Mouse (Mus musculus): ENCODE data around the gene Eif3c. TPM values are rescaled to one million over a fixed set of nuclear protein-coding genes. Genes with fewer than 3 reads are reported as not detected.

The Eif3c gene
- polyA plus RNA-seq, 2 experiments from 2014 or later: 207 to 260 TPM

DNA sequence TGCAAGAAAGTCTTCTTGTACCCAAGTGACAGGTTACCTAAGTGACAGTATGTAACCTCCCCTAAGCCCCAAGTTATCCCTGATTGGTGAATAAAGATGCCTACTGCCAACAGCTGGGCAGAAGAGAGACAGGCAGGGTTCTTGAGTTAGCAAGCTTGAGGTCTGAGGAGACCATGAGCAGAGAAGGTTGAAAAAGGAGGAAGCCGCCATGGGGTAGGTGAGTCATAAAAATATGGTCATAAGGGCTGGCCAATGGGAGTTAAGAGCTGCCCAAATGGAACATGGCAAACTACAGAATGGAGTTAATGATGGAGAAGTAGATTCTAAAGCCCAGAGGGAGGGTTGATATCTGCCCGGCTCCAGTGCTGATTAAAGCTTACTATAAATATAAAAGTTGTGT, 20.6 kb downstream of the Eif3c start:
- no peak for ATAC-seq

GRCm38 (mm10) chr7:126541661-126542060, 24.6 kb downstream of the Eif3c start:
- no peak for ATAC-seq

GRCm38 (mm10) chr7:126537820-126538585, 28.2 kb downstream of the Eif3c start:
- no peak for ATAC-seq

DNA sequence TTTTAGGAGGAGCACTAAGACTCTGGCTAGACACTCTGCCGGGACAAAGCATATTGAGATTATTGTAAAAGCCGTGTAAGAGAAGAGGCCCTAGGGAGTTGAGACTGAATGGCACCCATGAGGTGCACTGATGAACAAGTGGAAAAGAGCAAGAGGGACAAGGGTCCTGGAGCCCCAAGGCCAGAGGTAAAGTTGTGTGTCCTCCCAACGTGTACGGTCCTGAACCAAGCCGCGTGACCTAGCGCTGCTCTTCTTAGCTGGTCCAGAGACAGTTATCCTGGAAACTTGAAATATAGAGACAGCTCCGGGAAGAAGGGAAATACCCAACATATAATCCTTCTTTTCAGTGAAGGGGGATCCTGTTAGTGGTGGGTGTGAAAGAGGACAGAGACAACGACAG, 29.7 kb downstream of the Eif3c start:
- ATAC-seq: no peak

GRCm38 (mm10) chr7:126535766-126536165, 30.4 kb downstream of the Eif3c start:
- no peak for ATAC-seq

GRCm38 (mm10) chr7:126533434-126533833, 32.8 kb downstream of the Eif3c start:
- no peak for ATAC-seq

DNA sequence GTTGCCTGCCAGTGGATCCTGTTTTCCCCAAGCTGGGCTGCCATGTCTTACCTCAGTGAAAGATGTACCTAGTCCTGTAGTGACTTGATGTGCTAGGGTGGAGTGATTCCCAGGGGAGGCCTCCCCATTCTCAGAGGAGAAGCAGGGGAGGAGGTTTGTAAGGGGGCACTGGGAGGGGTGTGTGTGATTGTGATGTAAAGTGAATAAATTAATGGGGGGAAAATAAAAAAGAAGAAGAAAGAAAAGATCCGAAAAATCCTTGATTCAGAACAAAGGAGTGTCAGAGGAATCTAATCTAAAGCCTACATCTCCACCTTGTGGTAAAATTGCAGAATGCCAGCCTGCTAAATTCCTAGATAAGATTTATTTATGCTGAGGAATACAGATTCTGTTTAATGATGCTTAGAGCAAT, 38.0 kb downstream of the Eif3c start:
- ATAC-seq: peak; percentile 32

DNA sequence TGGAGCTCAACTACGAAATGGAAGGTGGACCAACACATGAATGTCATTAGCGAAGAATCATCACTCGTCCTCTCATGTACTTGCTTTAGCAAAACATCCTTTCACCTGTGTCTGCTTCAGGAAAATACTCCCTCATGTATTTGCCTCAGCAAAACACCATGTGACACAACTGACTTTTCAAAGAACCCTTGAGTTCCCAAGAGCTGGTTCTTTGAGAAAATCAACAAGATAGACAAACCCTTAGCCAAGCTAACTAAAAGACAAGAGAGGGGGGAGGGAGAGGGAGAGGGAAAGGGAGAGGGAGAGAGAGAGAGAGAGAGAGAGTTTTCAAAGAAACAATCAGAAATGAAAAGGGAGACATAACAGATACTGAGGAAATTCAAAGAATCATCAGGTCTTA, 42.9 kb downstream of the Eif3c start:
- ATAC-seq: no peak

GRCm38 (mm10) chr7:126519513-126519912, 46.7 kb downstream of the Eif3c start:
- no peak for ATAC-seq

GRCm38 (mm10) chr7:126518261-126518941, 47.8 kb downstream of the Eif3c start:
- ATAC-seq: no peak

- no peak for ATAC-seq
Observed at GRCm38 (mm10) chr7:126511287-126511686, 54.9 kb downstream of the Eif3c start.

DNA sequence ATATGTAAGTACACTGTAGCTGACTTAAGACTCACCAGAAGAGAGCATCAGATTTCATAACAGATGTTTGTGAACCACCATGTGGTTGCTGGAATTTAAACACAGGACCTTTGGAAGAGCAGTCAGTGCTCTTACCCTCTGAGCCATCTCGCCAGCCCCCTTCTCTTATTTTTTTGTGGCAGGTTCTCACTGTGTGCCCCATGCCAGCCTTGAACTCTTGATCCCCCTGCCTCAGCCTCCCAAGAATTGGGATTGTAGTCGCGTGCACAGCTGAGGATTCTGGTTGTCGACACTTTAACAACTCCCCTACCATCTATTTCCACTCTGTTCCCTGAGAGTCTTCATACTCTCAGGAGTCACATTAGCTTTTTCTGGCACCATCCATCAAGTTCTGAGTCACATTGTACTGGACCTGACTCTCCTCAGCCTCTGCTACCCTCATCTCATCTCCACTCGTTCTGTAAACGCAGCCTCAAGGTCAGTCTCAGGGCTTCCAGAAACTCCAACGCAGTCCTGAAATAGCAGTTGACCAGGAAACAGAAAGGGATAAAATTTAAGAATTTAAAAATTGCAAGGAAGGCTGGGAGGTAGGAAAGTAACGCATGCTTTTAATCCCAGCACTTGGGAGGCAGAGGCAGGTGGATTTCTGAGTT, 59.0 kb downstream of the Eif3c start:
- no peak for ATAC-seq

DNA sequence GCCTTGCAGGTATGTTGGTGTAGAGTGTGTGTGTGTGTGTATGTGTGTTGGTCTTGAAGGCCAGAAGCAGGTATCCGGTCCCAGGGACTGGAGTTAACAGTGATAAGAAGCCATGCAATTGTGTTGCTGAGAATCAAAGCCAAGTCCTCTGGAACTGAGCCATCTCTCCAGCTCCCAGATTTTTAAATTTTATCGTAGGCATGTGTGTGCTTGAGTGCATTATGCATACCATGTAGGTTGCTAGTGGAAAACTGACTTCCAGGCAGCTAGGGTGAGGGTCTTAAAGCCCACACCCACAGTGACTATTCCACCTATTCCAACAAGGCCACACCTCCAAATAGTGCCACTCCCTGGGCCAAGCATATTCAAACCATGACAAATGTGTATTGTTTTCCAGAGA, 61.3 kb downstream of the Eif3c start:
- no peak for ATAC-seq

DNA sequence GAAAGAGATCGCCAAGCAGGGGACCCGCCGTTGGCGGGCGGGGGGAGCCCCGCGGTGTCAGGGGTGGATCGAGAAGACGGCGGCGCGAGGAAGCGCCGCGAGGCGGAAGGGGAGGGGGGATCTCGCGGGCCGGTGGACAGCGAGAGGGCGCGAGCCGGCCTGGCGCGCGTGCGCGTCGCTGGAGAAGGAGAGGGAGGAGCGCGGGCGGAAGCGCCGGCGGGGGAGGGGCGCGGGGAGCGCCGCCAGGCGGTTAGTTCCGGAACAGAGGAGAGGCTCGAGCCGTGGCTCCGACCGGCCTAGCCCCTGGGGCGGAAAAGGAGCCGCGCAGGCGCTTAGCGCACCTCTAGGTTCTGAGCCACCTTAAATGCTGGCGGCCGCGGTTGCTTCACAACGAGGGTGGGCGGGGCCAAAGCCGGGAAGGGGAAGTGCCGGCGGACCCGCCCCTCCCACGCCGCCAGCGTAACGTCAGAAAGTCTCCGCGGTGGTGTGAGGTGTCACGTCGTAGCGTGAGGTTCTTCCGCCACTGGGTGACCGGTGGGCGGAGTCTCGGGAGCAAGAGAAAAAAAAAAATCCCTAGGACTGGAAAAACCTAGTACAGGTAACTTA, 62.8 kb downstream of the Eif3c start, which contains the start of gene Atxn2l:
Gene Atxn2l (minus strand): TSS at position 165 of the 606 bp plus-strand sequence.
- ATAC-seq: peak; percentile 85

- ATAC-seq: no peak
Observed at GRCm38 (mm10) chr7:126502751-126503150, 63.5 kb downstream of the Eif3c start.

- peak; percentile 10 for ATAC-seq
Observed at GRCm38 (mm10) chr7:126502023-126502741, 64.0 kb downstream of the Eif3c start.

- ATAC-seq: peak; percentile 0
Observed at GRCm38 (mm10) chr7:126501684-126502022, 64.6 kb downstream of the Eif3c start.

DNA sequence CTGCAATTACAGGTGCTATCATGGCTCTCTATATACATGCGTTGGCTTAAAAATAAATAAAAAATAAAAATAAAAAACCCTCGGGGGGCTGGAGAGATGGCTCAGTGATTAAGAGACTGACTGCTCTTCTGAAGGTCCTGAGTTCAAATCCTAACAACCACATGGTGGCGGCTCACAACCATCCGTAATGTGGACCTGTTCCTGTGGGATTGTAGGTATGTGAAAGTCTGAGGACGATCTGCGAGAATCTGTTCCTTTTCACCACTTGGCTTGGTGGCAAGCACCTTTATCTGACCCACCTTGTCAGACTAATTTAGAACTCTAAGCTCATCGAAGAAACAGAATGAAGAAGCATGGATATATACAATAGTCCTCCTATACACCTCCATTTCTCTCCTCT, 66.8 kb downstream of the Eif3c start:
- no peak for ATAC-seq

- ATAC-seq: no peak
Observed at GRCm38 (mm10) chr7:126497966-126498365, 68.2 kb downstream of the Eif3c start.

DNA sequence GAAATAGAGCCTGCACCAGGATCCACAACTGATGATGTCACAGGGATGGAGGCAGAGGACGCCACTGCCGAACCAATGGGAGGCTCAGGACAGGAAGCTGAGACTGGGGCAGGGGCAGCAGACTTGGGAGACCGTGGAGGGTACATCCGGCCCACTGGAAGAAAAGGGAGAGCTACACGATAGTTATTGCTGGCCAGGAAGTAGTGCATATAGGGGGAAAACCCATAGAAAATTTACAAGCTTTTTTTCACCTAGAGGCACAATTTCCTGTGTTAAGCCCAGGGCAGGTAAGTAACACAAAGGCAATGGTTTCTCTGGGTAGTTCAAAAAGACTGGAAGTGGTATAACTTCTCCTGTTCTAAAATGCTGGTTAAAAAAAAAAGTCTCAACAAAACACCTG, 69.7 kb downstream of the Eif3c start:
- peak; percentile 80 for ATAC-seq
